Mouse (Mus musculus) liver, embryonic 14.5 days (tissue): ENCODE measurements around the gene Zbtb22. TPM values are rescaled to one million over a fixed set of nuclear protein-coding genes. Genes with fewer than 3 reads are reported as not detected.
"Not testable (repeated sequence)": the region's sequence is repeated elsewhere in the genome, so short reads cannot be mapped to it uniquely, and the experiment has no call there.

Experiments
- ATAC-seq: fragments of 200-750 bp; cut with Nextera tagmentation; 2 replicates; pipeline ENCODE4 v1.8.0; 2017; ENCODE audit warnings: moderate number of reproducible peaks, mild to moderate bottlenecking, moderate library complexity; ENCODE audit not compliant: insufficient read depth
- DNase-seq, 3 experiments: peaks; one replicate each; pipeline ENCODE4 v3.0.0-alpha.2; 2012 to 2013; ENCODE audit warnings: low read depth in 3 of 3, low spot score in 3 of 3
- H3K27ac ChIP-seq: fragments of 300-500 bp; sonication (generic); 2 replicates; pipeline ENCODE4 v1.5.1; 2014; ENCODE audit warnings: moderate library complexity, mild to moderate bottlenecking, control low read depth, inconsistent platforms
- H3K27me3 ChIP-seq: fragments of 300-500 bp; sonication (generic); 2 replicates; pipeline ENCODE4 v1.6.1; 2014; ENCODE audit warnings: mild to moderate bottlenecking, low read length, moderate library complexity; ENCODE audit not compliant: control insufficient read depth, insufficient read depth
- H3K36me3 ChIP-seq: fragments of 300-500 bp; sonication (generic); replicated peaks from 2 replicates; pipeline ENCODE4 v1.6.1; 2014; ENCODE audit warnings: low read depth; ENCODE audit not compliant: control insufficient read depth, insufficient read depth
- H3K4me1 ChIP-seq, 2 experiments: fragments of 200-500 bp in 1 of 2; fragments of 300-500 bp in 1 of 2; sonication (generic) in 1 of 2; replicated peaks; 2 replicates each; pipeline ENCODE4 v1.6.1; 2012 to 2014; ENCODE audit warnings: antibody characterized with exemption in 1 of 2, inconsistent platforms in 1 of 2, low read length in 1 of 2; ENCODE audit not compliant: control insufficient read depth in 2 of 2, insufficient read depth in 2 of 2
- H3K4me2 ChIP-seq: fragments of 300-500 bp; sonication (generic); 2 replicates; pipeline ENCODE4 v1.6.1; 2014; ENCODE audit warnings: low read depth, mild to moderate bottlenecking, control low read depth, moderate library complexity
- H3K4me3 ChIP-seq, 2 experiments: fragments of 200-500 bp in 1 of 2; fragments of 300-500 bp in 1 of 2; sonication (generic) in 1 of 2; 2 replicates each; pipeline ENCODE4 v1.5.1; 2012 to 2014; ENCODE audit warnings: low read depth in 2 of 2, low read length in 2 of 2, mild to moderate bottlenecking in 2 of 2, control low read depth in 1 of 2, inconsistent platforms in 1 of 2, moderate library complexity in 1 of 2; ENCODE audit not compliant: insufficient read depth in 1 of 2
- H3K9ac ChIP-seq: fragments of 300-500 bp; sonication (generic); replicated peaks from 2 replicates; pipeline ENCODE4 v1.6.1; 2014; ENCODE audit warnings: mild to moderate bottlenecking, control low read depth, moderate library complexity
- H3K9me3 ChIP-seq: fragments of 300-500 bp; sonication (generic); 2 replicates; pipeline ENCODE4 v1.6.1; 2016; ENCODE audit warnings: low read length, mixed read lengths; ENCODE audit not compliant: control insufficient read depth
- CTCF ChIP-seq: IDR thresholded peaks from 2 replicates; pipeline ENCODE4 v1.5.1; 2016; ENCODE audit warnings: antibody characterized with exemption, low read depth, control low read depth
- EP300 ChIP-seq: IDR thresholded peaks from 2 replicates; pipeline ENCODE4 v1.6.1; 2016; ENCODE audit warnings: antibody characterized with exemption, low read depth
- WGBS: fragments of 180-500 bp; shearing (Covaris S2); extraction: QIAGEN DNeasy Blood & Tissue Kit; methylation state at CpG from one replicate; pipeline ENCODE4 v1.1.7; 2014; ENCODE audit not compliant: insufficient replicate concordance; 5-methylcytosine and 5-hydroxymethylcytosine counted together
- polyA plus RNA-seq, 2 experiments: library from polyadenylated mRNA; depleted of rRNA in 1 of 2; stranded (reverse) in 1 of 2; unstranded in 1 of 2; fragments of >200 nt; fragmentation: Nextera tagmentation in 1 of 2; extraction: Ambion mirVana in 1 of 2; gene quantifications; 2 replicates each; pipeline versions ENCODE4 v1.2.1 to v1.2.3; 2012 to 2014

Zbtb22 gene
- 10.6 and 12.1 TPM in 2 replicates for polyA plus RNA-seq (2012; rRNA removed)
- polyA plus RNA-seq (2014; fragmentation: Nextera tagmentation; extraction: Ambion mirVana), result 4.7 and 4.8 TPM in 2 replicates

GRCm38 (mm10) chr17:33915671-33916250 is at the start of gene Zbtb22, which contains the start of gene Tapbp:
Gene Zbtb22, plus strand, starts transcription at chr17:33915904.
Gene Tapbp, plus strand, starts transcription at chr17:33915899.
- no peaks in the 10 kb centered on the region for H3K27me3 ChIP-seq
- TF ChIP-seq CTCF (no peak), EP300 (no peak)
- H3K9ac ChIP-seq, result peak within 1 kb of the TSS; percentile 68
- H3K27ac ChIP-seq, result peak within 1 kb of the TSS; percentile 71
- ATAC-seq (peak; percentile 84), DNase-seq (peak; percentile 97)
- H3K9me3 ChIP-seq, result peaks cover 5% of the 10 kb centered on the region
- peak within 1 kb of the TSS; percentile 71 to 86 for H3K4me3 ChIP-seq
- peaks cover 34% of the 10 kb centered on the region for H3K36me3 ChIP-seq
- H3K4me2 ChIP-seq, result peak within 1 kb of the TSS; percentile 75
- WGBS, result under 1% methylated on average over 34 of the region's 34 CpGs
- H3K4me1 ChIP-seq, result peaks cover 10 to 16% of the 10 kb centered on the region in 2 experiments

GRCm38 (mm10) chr17:33873537-33873936 is 42.2 kb upstream of the Zbtb22 start, which contains the start of gene Gm7029:
Gene Gm7029, plus strand, starts transcription at chr17:33873837.
- not testable (repeated sequence) for H3K4me1 ChIP-seq, H3K4me3 ChIP-seq, H3K4me2 ChIP-seq, H3K27ac ChIP-seq, DNase-seq, H3K9ac ChIP-seq, ATAC-seq, H3K9me3 ChIP-seq, H3K27me3 ChIP-seq
- H3K36me3 ChIP-seq, result peaks cover 34% of the 10 kb centered on the region
- 75% methylated on average over 3 of the region's 12 CpGs for WGBS

GRCm38 (mm10) chr17:33874411-33874810 is 41.3 kb upstream of the Zbtb22 start:
- no peak overlapping the region for H3K4me3 ChIP-seq
- no peaks in the 10 kb centered on the region for H3K4me1 ChIP-seq
- ATAC-seq (no peak), DNase-seq (no peak)
- no peak overlapping the region for H3K27ac ChIP-seq
- peaks cover 38% of the 10 kb centered on the region for H3K36me3 ChIP-seq
- H3K27me3 ChIP-seq, result no peaks in the 10 kb centered on the region
- H3K9me3 ChIP-seq, result no peaks in the 10 kb centered on the region
- no peak overlapping the region for H3K9ac ChIP-seq
- 90% methylated on average over 11 of the region's 11 CpGs for WGBS
- no peak overlapping the region for H3K4me2 ChIP-seq
- TF ChIP-seq CTCF (no peak), EP300 (no peak)

- peaks cover 49% of the 10 kb centered on the region for H3K36me3 ChIP-seq
- H3K27ac ChIP-seq, DNase-seq, ATAC-seq, H3K4me3 ChIP-seq, H3K9ac ChIP-seq, H3K4me1 ChIP-seq, H3K4me2 ChIP-seq, H3K27me3 ChIP-seq, H3K9me3 ChIP-seq: not testable (repeated sequence)
- TF ChIP-seq CTCF, result peak; percentile 49; the same call in 1 of the 2 replicates
- WGBS, result 82% methylated on average over 5 of the region's 5 CpGs
These were observed 39.9 kb upstream of the Zbtb22 start for GRCm38 (mm10) chr17:33875797-33876196.

GRCm38 (mm10) chr17:33884320-33884719 is 31.4 kb upstream of the Zbtb22 start:
- H3K27ac ChIP-seq, ATAC-seq, H3K4me3 ChIP-seq, H3K9ac ChIP-seq, H3K4me2 ChIP-seq, DNase-seq, H3K9me3 ChIP-seq, H3K27me3 ChIP-seq: not testable (repeated sequence)
- WGBS, result 90% methylated on average over 10 of the region's 11 CpGs
- peaks cover 10 to 15% of the 10 kb centered on the region in 2 experiments for H3K4me1 ChIP-seq
- H3K36me3 ChIP-seq, result peaks cover 64% of the 10 kb centered on the region

- peak overlapping the region in 1 of 2 experiments; percentile 85; a peak in 2 of 4 replicates for H3K4me3 ChIP-seq
- H3K36me3 ChIP-seq, result peaks cover 34% of the 10 kb centered on the region
- H3K9ac ChIP-seq, DNase-seq, H3K9me3 ChIP-seq, H3K27me3 ChIP-seq, ATAC-seq, H3K27ac ChIP-seq: not testable (repeated sequence)
- H3K4me1 ChIP-seq, result peaks cover 10 to 15% of the 10 kb centered on the region in 2 experiments
- H3K4me2 ChIP-seq, result peak overlapping the region; percentile 91
- 35% methylated on average over 2 of the region's 2 CpGs for WGBS
These were observed 27.9 kb upstream of the Zbtb22 start for GRCm38 (mm10) chr17:33887802-33888201.

GRCm38 (mm10) chr17:33888230-33888629 is 27.5 kb upstream of the Zbtb22 start:
- not testable (repeated sequence) for H3K27me3 ChIP-seq, H3K27ac ChIP-seq, H3K9me3 ChIP-seq, ATAC-seq, DNase-seq
- Histone ChIP-seq H3K4me1 (peaks cover 10 to 15% of the 10 kb centered on the region in 2 experiments), H3K4me2 (peak overlapping the region; percentile 91), H3K4me3 (peak overlapping the region; percentile 45 to 85; a peak in 3 of 4 replicates), H3K36me3 (peaks cover 30% of the 10 kb centered on the region), H3K9ac (peak overlapping the region; percentile 55)
